Mouse (Mus musculus): ENCODE data around the gene S100a3. TPM values are rescaled to one million over a fixed set of nuclear protein-coding genes. Genes with fewer than 3 reads are reported as not detected.
A peak's percentile ranks its signal among the peaks of the same experiment; 100 is the strongest.

S100a3 gene
- polyA plus RNA-seq, 1 experiment: 14.0 TPM

DNA sequence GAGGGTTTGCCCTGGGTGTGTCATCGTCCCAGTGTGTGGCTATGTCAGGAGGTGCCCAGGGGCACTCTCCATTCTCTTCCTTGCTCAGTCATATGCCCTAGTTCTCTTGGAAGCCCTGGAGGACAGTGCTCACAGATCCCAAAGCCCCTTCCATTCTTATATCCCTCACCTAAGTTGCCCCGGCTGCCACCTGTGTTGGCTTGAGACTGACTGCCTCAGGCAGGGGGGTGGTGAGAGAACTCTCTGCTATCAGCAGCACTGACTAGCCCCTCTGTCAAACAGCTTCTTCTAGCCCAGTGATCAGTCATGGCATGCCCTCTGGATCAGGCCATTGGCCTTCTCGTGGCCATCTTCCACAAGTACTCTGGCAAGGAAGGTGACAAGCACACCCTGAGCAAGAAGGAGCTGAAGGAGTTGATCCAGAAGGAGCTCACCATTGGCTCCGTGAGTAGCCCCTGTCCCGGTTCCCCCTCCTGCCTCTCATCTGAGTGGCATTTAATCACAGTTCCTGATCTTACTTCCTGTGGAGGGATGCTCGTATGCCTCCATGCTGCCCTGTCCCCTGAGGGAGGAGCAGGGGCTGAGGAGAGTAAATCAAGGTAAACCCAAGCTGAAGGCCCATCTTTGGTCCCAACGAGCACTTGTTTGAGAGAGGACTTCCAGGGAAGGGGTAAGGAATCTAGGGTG, 53.2 kb downstream of the S100a3 start:
- WGBS: 49% methylated on average over 7 of the region's 7 CpGs
- no peak overlapping the region for H3K27ac ChIP-seq (ENCODE audit: control insufficient read depth, insufficient read depth, low read length)
- DNase-seq: no peak

DNA sequence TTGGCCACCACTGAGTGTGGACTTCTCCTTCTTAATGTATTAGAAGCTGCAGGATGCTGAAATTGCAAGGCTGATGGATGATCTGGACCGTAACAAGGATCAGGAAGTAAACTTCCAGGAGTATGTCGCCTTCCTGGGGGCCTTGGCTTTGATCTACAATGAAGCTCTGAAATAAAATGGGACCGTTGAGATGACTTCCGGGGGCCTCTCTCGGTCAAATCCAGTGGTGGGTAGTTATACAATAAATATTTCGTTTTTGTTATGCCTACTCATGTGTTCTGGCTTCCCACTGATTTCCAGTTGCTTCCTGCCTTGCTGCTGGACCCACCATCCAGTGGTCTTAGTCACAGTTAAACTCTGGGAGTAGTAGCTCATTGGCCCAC, 53.8 kb downstream of the S100a3 start:
- DNase-seq: no peak
- Histone ChIP-seq H3K36me3 (ENCODE audit: control insufficient read depth, insufficient read depth, low read length) (no peaks in the 10 kb centered on the region), H3K27ac (ENCODE audit: control insufficient read depth, insufficient read depth, low read length) (no peak overlapping the region), H3K27me3 (ENCODE audit: control insufficient read depth, insufficient read depth, low read length) (no peaks in the 10 kb centered on the region), H3K4me3 (ENCODE audit: control insufficient read depth, insufficient read depth, low read length) (no peak overlapping the region), H3K4me1 (replicated peaks; ENCODE audit: control insufficient read depth, insufficient read depth, low read length) (peaks cover 22% of the 10 kb centered on the region)
- 86% methylated on average over 6 of the region's 6 CpGs for WGBS
- TF ChIP-seq CTCF (IDR thresholded peaks at IDR 0.05; ENCODE audit: borderline replicate concordance, control insufficient read depth, extremely low read depth, insufficient read depth, low read length, poor library complexity) (no peak), POLR2A (IDR thresholded peaks at IDR 0.05; ENCODE audit: control insufficient read depth, extremely low read depth, insufficient read depth, low read length, poor library complexity) (no peak)

More for the DNA sequence above, 53.2 kb downstream of the S100a3 start:
- Histone ChIP-seq H3K27me3 (ENCODE audit: control insufficient read depth, insufficient read depth, low read length) (no peaks in the 10 kb centered on the region), H3K4me3 (ENCODE audit: control insufficient read depth, insufficient read depth, low read length) (peak overlapping the region; percentile 13; the same call in 1 of the 2 replicates), H3K4me1 (replicated peaks; ENCODE audit: control insufficient read depth, insufficient read depth, low read length) (peaks cover 24% of the 10 kb centered on the region), H3K36me3 (ENCODE audit: control insufficient read depth, insufficient read depth, low read length) (no peaks in the 10 kb centered on the region)
- no peak for TF ChIP-seq POLR2A (IDR thresholded peaks at IDR 0.05; ENCODE audit: control insufficient read depth, extremely low read depth, insufficient read depth, low read length, poor library complexity)
- no peak for TF ChIP-seq CTCF (IDR thresholded peaks at IDR 0.05; ENCODE audit: borderline replicate concordance, control insufficient read depth, extremely low read depth, insufficient read depth, low read length, poor library complexity)

GRCm38 (mm10) chr3:90614611-90615251, 54.4 kb downstream of the S100a3 start:
- no peak for DNase-seq
- Histone ChIP-seq H3K4me1 (replicated peaks; ENCODE audit: control insufficient read depth, insufficient read depth, low read length) (peaks cover 21% of the 10 kb centered on the region), H3K4me3 (ENCODE audit: control insufficient read depth, insufficient read depth, low read length) (no peak overlapping the region), H3K27me3 (ENCODE audit: control insufficient read depth, insufficient read depth, low read length) (no peaks in the 10 kb centered on the region), H3K27ac (ENCODE audit: control insufficient read depth, insufficient read depth, low read length) (no peak overlapping the region), H3K36me3 (ENCODE audit: control insufficient read depth, insufficient read depth, low read length) (no peaks in the 10 kb centered on the region)
- no peak for TF ChIP-seq POLR2A (IDR thresholded peaks at IDR 0.05; ENCODE audit: control insufficient read depth, extremely low read depth, insufficient read depth, low read length, poor library complexity)
- no peak for TF ChIP-seq CTCF (IDR thresholded peaks at IDR 0.05; ENCODE audit: borderline replicate concordance, control insufficient read depth, extremely low read depth, insufficient read depth, low read length, poor library complexity)
- WGBS: 90% methylated on average over 11 of the region's 11 CpGs

DNA sequence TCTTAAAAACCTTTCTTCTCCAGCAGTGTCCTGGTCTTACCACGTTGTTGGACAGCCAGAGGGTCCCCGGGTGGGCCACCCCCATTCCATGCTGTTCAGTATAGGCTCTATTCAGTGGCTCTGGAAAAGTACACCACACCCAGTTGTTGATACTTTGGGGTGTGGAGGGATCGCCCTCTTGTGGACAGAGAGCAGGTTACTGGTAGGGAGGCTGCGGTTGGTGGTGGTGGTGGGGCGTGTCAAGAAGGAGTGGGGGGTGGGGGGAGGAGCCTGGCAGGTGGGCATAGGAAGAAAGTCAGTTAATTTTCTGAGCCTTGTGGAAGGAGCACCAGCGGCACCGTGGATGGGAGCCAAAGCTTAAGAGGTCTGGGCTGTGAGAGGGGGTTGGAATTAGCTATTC, 55.0 kb downstream of the S100a3 start:
- peaks cover 21% of the 10 kb centered on the region for H3K4me1 ChIP-seq (replicated peaks; ENCODE audit: control insufficient read depth, insufficient read depth, low read length)
- no peaks in the 10 kb centered on the region for H3K27me3 ChIP-seq (ENCODE audit: control insufficient read depth, insufficient read depth, low read length)
- TF ChIP-seq POLR2A (IDR thresholded peaks at IDR 0.05; ENCODE audit: control insufficient read depth, extremely low read depth, insufficient read depth, low read length, poor library complexity) (0 out of 2 replicates have a peak, but pooled peaks have one; percentile 22), CTCF (IDR thresholded peaks at IDR 0.05; ENCODE audit: borderline replicate concordance, control insufficient read depth, extremely low read depth, insufficient read depth, low read length, poor library complexity) (peak; percentile 72; the same call in 1 of the 2 replicates)
- peak; percentile 80 for DNase-seq
- H3K27ac ChIP-seq (ENCODE audit: control insufficient read depth, insufficient read depth, low read length): no peak overlapping the region
- no peaks in the 10 kb centered on the region for H3K36me3 ChIP-seq (ENCODE audit: control insufficient read depth, insufficient read depth, low read length)
- H3K4me3 ChIP-seq (ENCODE audit: control insufficient read depth, insufficient read depth, low read length): no peak overlapping the region
- 0% methylated on average over 7 of the region's 7 CpGs for WGBS

- no peak for TF ChIP-seq POLR2A (IDR thresholded peaks at IDR 0.05; ENCODE audit: control insufficient read depth, extremely low read depth, insufficient read depth, low read length, poor library complexity)
- no peak for TF ChIP-seq CTCF (IDR thresholded peaks at IDR 0.05; ENCODE audit: borderline replicate concordance, control insufficient read depth, extremely low read depth, insufficient read depth, low read length, poor library complexity)
- Histone ChIP-seq H3K36me3 (ENCODE audit: control insufficient read depth, insufficient read depth, low read length) (no peaks in the 10 kb centered on the region), H3K27ac (ENCODE audit: control insufficient read depth, insufficient read depth, low read length) (no peak overlapping the region), H3K4me1 (replicated peaks; ENCODE audit: control insufficient read depth, insufficient read depth, low read length) (peaks cover 21% of the 10 kb centered on the region), H3K27me3 (ENCODE audit: control insufficient read depth, insufficient read depth, low read length) (no peaks in the 10 kb centered on the region), H3K4me3 (ENCODE audit: control insufficient read depth, insufficient read depth, low read length) (no peak overlapping the region)
- DNase-seq: no peak
- 77% methylated on average over 1 of the region's 1 CpGs for WGBS
Measured at GRCm38 (mm10) chr3:90615911-90616310, 55.5 kb downstream of the S100a3 start.

- H3K27me3 ChIP-seq (ENCODE audit: control insufficient read depth, insufficient read depth, low read length): no peaks in the 10 kb centered on the region
- H3K4me1 ChIP-seq (replicated peaks; ENCODE audit: control insufficient read depth, insufficient read depth, low read length): peaks cover 22% of the 10 kb centered on the region
- no peak for DNase-seq
- no peak overlapping the region for H3K4me3 ChIP-seq (ENCODE audit: control insufficient read depth, insufficient read depth, low read length)
- no peak overlapping the region for H3K27ac ChIP-seq (ENCODE audit: control insufficient read depth, insufficient read depth, low read length)
- TF ChIP-seq CTCF (IDR thresholded peaks at IDR 0.05; ENCODE audit: borderline replicate concordance, control insufficient read depth, extremely low read depth, insufficient read depth, low read length, poor library complexity): no peak
- H3K36me3 ChIP-seq (ENCODE audit: control insufficient read depth, insufficient read depth, low read length): no peaks in the 10 kb centered on the region
- WGBS: 33% methylated on average over 1 of the region's 1 CpGs
Measured at GRCm38 (mm10) chr3:90617586-90617985, 57.2 kb downstream of the S100a3 start.
